Mouse (Mus musculus): ENCODE measurements around the gene Castor1.

DNA sequence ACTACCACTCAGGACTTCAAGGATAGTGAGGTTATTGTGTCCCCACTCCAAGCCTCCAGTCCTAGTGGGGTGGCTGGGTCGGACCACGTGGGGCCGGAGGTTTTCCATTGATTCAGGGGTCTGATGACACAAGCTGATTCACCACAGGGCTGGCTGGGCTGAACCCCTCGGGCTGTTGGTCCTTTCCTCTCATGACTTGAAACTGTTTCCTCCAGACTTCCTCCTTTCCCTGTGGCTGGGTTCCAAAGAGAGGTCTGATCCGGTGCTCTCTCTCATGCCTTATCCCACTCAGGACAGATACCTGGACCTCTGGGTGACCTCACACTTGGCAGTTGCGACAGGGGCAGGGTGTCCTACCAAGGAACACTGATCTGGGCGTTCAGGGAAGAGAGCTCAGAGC, 22.1 kb downstream of the Castor1 start:
- TF ChIP-seq CTCF (IDR thresholded peaks at IDR 0.05; ENCODE audit: low read depth) (no peak), EP300 (IDR thresholded peaks at IDR 0.05; ENCODE audit: low read depth) (no peak)
